Mouse (Mus musculus) liver, embryonic 15.5 days (tissue): ENCODE measurements around the gene Itfg2. TPM values are rescaled to one million over a fixed set of nuclear protein-coding genes. Genes with fewer than 3 reads are reported as not detected.
A peak's percentile ranks its signal among the peaks of the same experiment; 100 is the strongest.

Source experiments
- ATAC-seq: fragments of 200-750 bp; cut with Nextera tagmentation; 2 replicates; pipeline ENCODE4 v1.8.0; 2017; ENCODE audit warnings: moderate number of reproducible peaks, mild to moderate bottlenecking, moderate library complexity; ENCODE audit not compliant: insufficient read depth
- H3K27ac ChIP-seq: fragments of 300-500 bp; sonication (generic); replicated peaks from 2 replicates; pipeline ENCODE4 v1.5.1; 2015; ENCODE audit warnings: mild to moderate bottlenecking, inconsistent platforms
- H3K27me3 ChIP-seq: fragments of 300-500 bp; sonication (generic); 2 replicates; pipeline ENCODE4 v1.6.1; 2015; ENCODE audit warnings: mild to moderate bottlenecking, inconsistent platforms
- H3K36me3 ChIP-seq: fragments of 300-500 bp; sonication (generic); replicated peaks from 2 replicates; pipeline ENCODE4 v1.6.1; 2015; ENCODE audit warnings: moderate library complexity, mild to moderate bottlenecking, inconsistent platforms
- H3K4me1 ChIP-seq: fragments of 300-500 bp; sonication (generic); replicated peaks from 2 replicates; pipeline ENCODE4 v1.6.1; 2015; ENCODE audit warnings: inconsistent platforms
- H3K4me2 ChIP-seq: fragments of 300-500 bp; sonication (generic); 2 replicates; pipeline ENCODE4 v1.6.1; 2015; ENCODE audit warnings: moderate library complexity, mild to moderate bottlenecking, inconsistent platforms
- H3K4me3 ChIP-seq: fragments of 300-500 bp; sonication (generic); replicated peaks from 2 replicates; pipeline ENCODE4 v1.5.1; 2015; ENCODE audit warnings: mild to moderate bottlenecking, inconsistent platforms
- H3K9ac ChIP-seq: fragments of 300-500 bp; sonication (generic); 2 replicates; pipeline ENCODE4 v1.6.1; 2015; ENCODE audit warnings: moderate library complexity, mild to moderate bottlenecking, inconsistent platforms
- H3K9me3 ChIP-seq: fragments of 300-500 bp; sonication (generic); replicated peaks from 2 replicates; pipeline ENCODE4 v1.6.1; 2016; ENCODE audit warnings: inconsistent platforms
- WGBS: fragments of 180-500 bp; shearing (Covaris S2); methylation state at CpG from one replicate; pipeline ENCODE4 v1.1.7; 2015; ENCODE audit warnings: mixed read lengths; ENCODE audit not compliant: insufficient replicate concordance; 5-methylcytosine and 5-hydroxymethylcytosine counted together
- polyA plus RNA-seq: library from polyadenylated mRNA; unstranded; fragments of >200 nt; fragmentation: Nextera tagmentation; extraction: Ambion mirVana; gene quantifications from 2 replicates; pipeline ENCODE4 v1.2.1, GENCODE M21; 2015

Gene Itfg2
- polyA plus RNA-seq, 1 experiment from 2014 or later, result 12.1 TPM

DNA sequence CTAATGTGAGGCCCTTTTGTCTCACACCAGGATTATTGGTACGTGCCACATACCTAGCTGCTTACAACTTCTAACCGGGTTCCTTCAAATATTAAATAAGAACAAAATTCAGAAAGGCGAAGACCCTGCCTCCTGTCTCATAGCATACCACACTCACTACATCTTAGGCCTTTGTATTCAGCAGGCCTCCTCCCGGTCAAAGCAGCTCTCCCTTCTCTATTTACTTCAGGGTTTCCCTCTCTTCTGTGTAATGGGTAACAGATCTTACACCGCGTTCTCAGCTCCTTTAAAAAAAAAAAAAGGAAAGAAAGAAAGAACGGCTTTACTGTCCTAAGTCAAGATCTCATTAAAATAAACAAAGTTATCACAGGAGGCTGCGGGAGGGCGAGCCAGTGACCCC is 62.8 kb downstream of the Itfg2 start:
- Histone ChIP-seq H3K36me3 (peaks cover 50% of the 10 kb centered on the region), H3K4me1 (peaks cover 54% of the 10 kb centered on the region), H3K27me3 (no peaks in the 10 kb centered on the region), H3K9ac (peak overlapping the region; percentile 97), H3K4me2 (peak overlapping the region; percentile 80), H3K9me3 (no peaks in the 10 kb centered on the region), H3K27ac (peak overlapping the region; percentile 95), H3K4me3 (peak overlapping the region; percentile 100)
- WGBS, result 13% methylated on average over 9 of the region's 9 CpGs
- no peak for ATAC-seq

Other genes starting within 250 kb of the Itfg2 start
- 0.55 and 0.56 TPM in 2 replicates for gene Tead4, start 124.1 kb downstream of the Itfg2 start, polyA plus RNA-seq
- gene Tulp3, start 69.1 kb downstream of the Itfg2 start, polyA plus RNA-seq, result 1.5 and 1.7 TPM in 2 replicates
- 53.4 and 54.9 TPM in 2 replicates for gene Rhno1, start 62.0 kb downstream of the Itfg2 start, polyA plus RNA-seq
- 15.8 and 16.5 TPM in 2 replicates for gene Foxm1, start 62.0 kb downstream of the Itfg2 start, polyA plus RNA-seq
- gene Tex52, start 49.5 kb downstream of the Itfg2 start, polyA plus RNA-seq, result 0.06 TPM in 1 of 2 replicates, not detected in the other
- gene Gm44596, start 49.4 kb downstream of the Itfg2 start, polyA plus RNA-seq, result not detected in 2 replicates
- gene Nrip2, start 25.6 kb downstream of the Itfg2 start, polyA plus RNA-seq, result 2.1 and 2.6 TPM in 2 replicates
- gene Fkbp4, start 13.7 kb upstream of the Itfg2 start, polyA plus RNA-seq, result 188 and 192 TPM in 2 replicates
- gene Pzp, start 101.8 kb upstream of the Itfg2 start, polyA plus RNA-seq, result 339 and 487 TPM in 2 replicates
- gene A2ml1, start 156.7 kb upstream of the Itfg2 start, polyA plus RNA-seq, result 20.5 and 25.0 TPM in 2 replicates
- gene Klrb1a, start 198.6 kb upstream of the Itfg2 start, polyA plus RNA-seq, result 0.51 and 0.56 TPM in 2 replicates
- 0.07 and 0.10 TPM in 2 replicates for gene Clec2h, start 237.5 kb upstream of the Itfg2 start, polyA plus RNA-seq